Mouse (Mus musculus): Measurements from ENCODE around the gene Proser1. TPM values are rescaled to one million over a fixed set of nuclear protein-coding genes. Genes with fewer than 3 reads are reported as not detected.

The Proser1 gene
- polyA plus RNA-seq, 1 experiment: 6.5 TPM

DNA sequence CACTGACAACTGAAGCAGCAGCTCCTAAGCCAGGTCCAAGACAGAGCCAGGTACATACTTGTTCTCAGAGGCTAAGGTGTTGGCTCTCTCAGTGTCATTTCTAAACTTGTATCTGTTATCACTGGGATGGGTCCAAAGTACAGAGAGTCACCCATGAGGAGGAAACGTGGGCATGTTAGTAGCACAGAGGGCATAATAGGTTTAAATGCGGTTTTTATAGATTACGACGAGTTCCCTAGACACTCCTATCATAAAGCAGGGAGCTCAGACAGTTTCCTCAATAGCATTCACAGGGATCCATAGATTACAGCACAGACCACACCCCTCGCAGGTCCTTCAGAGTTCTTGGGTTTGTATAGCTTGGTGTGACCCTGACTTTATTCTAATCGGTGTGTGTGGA is 9.5 kb upstream of the Proser1 start:
- Histone ChIP-seq H3K36me3 (ENCODE audit: control insufficient read depth, insufficient read depth) (peaks cover 31% of the 10 kb centered on the region), H3K4me2 (ENCODE audit: low read depth) (no peak overlapping the region), H3K79me2 (ENCODE audit: control insufficient read depth, insufficient read depth) (no peaks in the 10 kb centered on the region), H3K27me3 (ENCODE audit: control insufficient read depth, insufficient read depth, insufficient read length) (no peaks in the 10 kb centered on the region), H3ac (ENCODE audit: control insufficient read depth, insufficient read length) (no peak overlapping the region), H3K4me3 (no peak overlapping the region)
- TF ChIP-seq MYOG (IDR thresholded peaks at IDR 0.05; ENCODE audit: control insufficient read depth in 1 of 3, insufficient read depth in 1 of 3, insufficient read length in 2 of 3, low read depth in 2 of 3): no peak

DNA sequence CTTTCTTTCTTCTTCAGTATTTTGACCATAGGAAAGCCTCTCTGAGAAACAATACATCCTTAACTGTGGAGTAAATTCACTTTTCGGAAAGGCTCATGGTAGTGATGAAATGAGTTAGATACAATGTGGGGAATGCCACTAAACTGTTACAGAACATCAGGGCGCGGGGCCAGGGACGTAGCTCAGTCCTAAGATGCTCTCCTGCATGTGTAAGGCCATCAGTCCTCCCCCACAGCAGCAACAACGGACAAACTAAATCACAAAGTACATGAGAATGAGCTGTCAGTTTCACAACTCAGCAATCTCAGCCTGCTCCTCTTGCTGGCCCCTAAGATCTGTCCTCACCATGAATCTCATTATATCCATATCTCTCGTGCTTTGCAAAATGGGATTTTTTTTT is 8.9 kb upstream of the Proser1 start:
- Histone ChIP-seq H3ac (ENCODE audit: control insufficient read depth, insufficient read length) (no peak overlapping the region), H3K27me3 (ENCODE audit: control insufficient read depth, insufficient read depth, insufficient read length) (no peaks in the 10 kb centered on the region), H3K4me3 (no peak overlapping the region), H3K36me3 (ENCODE audit: control insufficient read depth, insufficient read depth) (peaks cover 31% of the 10 kb centered on the region), H3K4me2 (ENCODE audit: low read depth) (no peak overlapping the region), H3K79me2 (ENCODE audit: control insufficient read depth, insufficient read depth) (no peaks in the 10 kb centered on the region)
- TF ChIP-seq SRF (IDR thresholded peaks at IDR 0.05; ENCODE audit: control insufficient read depth, insufficient read length, low read depth) (no peak), E2F4 (IDR thresholded peaks at IDR 0.05; ENCODE audit: insufficient read depth) (no peak), REST (IDR thresholded peaks at IDR 0.05; ENCODE audit: insufficient read depth, insufficient read length) (no peak), USF1 (IDR thresholded peaks at IDR 0.05; ENCODE audit: low read depth) (no peak), MYOD1 (IDR thresholded peaks at IDR 0.05; ENCODE audit: control insufficient read depth in 1 of 3, insufficient read length in 2 of 3, low read depth in 2 of 3) (no peak), POLR2A (IDR thresholded peaks at IDR 0.05; ENCODE audit: insufficient read length, low read depth) (no peak), MYOG (IDR thresholded peaks at IDR 0.05; ENCODE audit: control insufficient read depth in 1 of 3, insufficient read depth in 1 of 3, insufficient read length in 2 of 3, low read depth in 2 of 3) (no peak), TCF3 (IDR thresholded peaks at IDR 0.05; ENCODE audit: insufficient read length, low read depth) (no peak), MAX (IDR thresholded peaks at IDR 0.05; ENCODE audit: low read depth) (no peak), TCF12 (IDR thresholded peaks at IDR 0.05; ENCODE audit: insufficient read depth, poor library complexity, severe bottlenecking) (no peak), CEBPB (IDR thresholded peaks at IDR 0.05; ENCODE audit: insufficient read depth, poor library complexity, severe bottlenecking) (no peak), POLR2AphosphoS2 (IDR thresholded peaks at IDR 0.05; ENCODE audit: insufficient read length, low read depth) (no peak)

DNA sequence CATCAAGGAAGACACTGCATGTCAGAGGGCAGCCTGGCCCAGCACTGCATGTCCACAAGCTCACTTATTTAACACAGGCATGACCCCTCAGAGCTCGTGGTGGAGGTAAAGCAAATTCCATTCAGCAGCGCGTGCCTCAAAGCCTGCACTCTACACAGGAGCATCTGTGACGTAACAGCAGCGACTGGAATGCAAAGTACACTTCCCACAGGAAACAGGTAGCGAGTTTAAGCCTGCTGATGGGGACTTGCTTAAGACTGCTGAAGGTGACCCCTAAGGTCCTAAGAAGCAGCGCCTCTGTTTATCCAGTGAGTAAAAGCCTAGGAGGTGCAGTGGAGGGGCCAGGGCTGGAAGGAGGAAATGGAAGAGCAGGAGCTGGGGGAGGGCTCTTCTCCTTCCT is 8.5 kb upstream of the Proser1 start:
- H3K4me3 ChIP-seq: no peak overlapping the region
- no peak overlapping the region for H3K4me2 ChIP-seq (ENCODE audit: low read depth)
- H3ac ChIP-seq (ENCODE audit: control insufficient read depth, insufficient read length): no peak overlapping the region
- H3K27me3 ChIP-seq (ENCODE audit: control insufficient read depth, insufficient read depth, insufficient read length): no peaks in the 10 kb centered on the region
- H3K79me2 ChIP-seq (ENCODE audit: control insufficient read depth, insufficient read depth): no peaks in the 10 kb centered on the region
- peaks cover 31% of the 10 kb centered on the region for H3K36me3 ChIP-seq (ENCODE audit: control insufficient read depth, insufficient read depth)
- TF ChIP-seq POLR2A (IDR thresholded peaks at IDR 0.05; ENCODE audit: insufficient read length, low read depth) (no peak), E2F4 (IDR thresholded peaks at IDR 0.05; ENCODE audit: insufficient read depth) (no peak), SRF (IDR thresholded peaks at IDR 0.05; ENCODE audit: control insufficient read depth, insufficient read length, low read depth) (no peak), CEBPB (IDR thresholded peaks at IDR 0.05; ENCODE audit: insufficient read depth, poor library complexity, severe bottlenecking) (no peak), REST (IDR thresholded peaks at IDR 0.05; ENCODE audit: insufficient read depth, insufficient read length) (no peak), MYOD1 (IDR thresholded peaks at IDR 0.05; ENCODE audit: control insufficient read depth in 1 of 3, insufficient read length in 2 of 3, low read depth in 2 of 3) (no peak), MAX (IDR thresholded peaks at IDR 0.05; ENCODE audit: low read depth) (no peak), TCF3 (IDR thresholded peaks at IDR 0.05; ENCODE audit: insufficient read length, low read depth) (no peak), POLR2AphosphoS2 (IDR thresholded peaks at IDR 0.05; ENCODE audit: insufficient read length, low read depth) (no peak), USF1 (IDR thresholded peaks at IDR 0.05; ENCODE audit: low read depth) (no peak), MYOG (IDR thresholded peaks at IDR 0.05; ENCODE audit: control insufficient read depth in 1 of 3, insufficient read depth in 1 of 3, insufficient read length in 2 of 3, low read depth in 2 of 3) (no peak), TCF12 (IDR thresholded peaks at IDR 0.05; ENCODE audit: insufficient read depth, poor library complexity, severe bottlenecking) (no peak)

DNA sequence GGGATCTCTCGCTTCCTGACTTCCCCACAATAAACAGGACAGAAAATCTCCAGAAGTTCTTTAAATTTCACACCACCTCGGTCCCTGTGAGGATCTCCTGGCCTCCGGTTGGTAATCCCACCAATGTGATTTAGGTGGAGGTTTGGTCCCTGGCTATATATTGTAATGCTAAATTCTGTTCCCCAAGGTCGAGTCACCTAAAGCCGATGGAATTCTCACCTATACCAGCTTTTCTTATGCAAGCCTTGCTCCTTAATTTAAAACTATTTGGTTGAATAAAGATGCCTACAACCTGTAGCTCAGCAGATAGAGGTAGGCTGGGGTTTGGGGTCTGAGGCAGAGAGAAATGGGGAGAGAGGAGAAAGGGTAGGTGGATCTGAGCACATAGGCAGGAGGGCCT is 5.7 kb upstream of the Proser1 start:
- peaks cover 29% of the 10 kb centered on the region for H3K36me3 ChIP-seq (ENCODE audit: control insufficient read depth, insufficient read depth)
- no peak overlapping the region for H3K4me3 ChIP-seq
- H3K4me2 ChIP-seq (ENCODE audit: low read depth): no peak overlapping the region
- peaks cover 14% of the 10 kb centered on the region for H3K79me2 ChIP-seq (ENCODE audit: control insufficient read depth, insufficient read depth)
- H3ac ChIP-seq (ENCODE audit: control insufficient read depth, insufficient read length): no peak overlapping the region
- no peaks in the 10 kb centered on the region for H3K27me3 ChIP-seq (ENCODE audit: control insufficient read depth, insufficient read depth, insufficient read length)
- TF ChIP-seq USF1 (IDR thresholded peaks at IDR 0.05; ENCODE audit: low read depth) (no peak), E2F4 (IDR thresholded peaks at IDR 0.05; ENCODE audit: insufficient read depth) (no peak), CEBPB (IDR thresholded peaks at IDR 0.05; ENCODE audit: insufficient read depth, poor library complexity, severe bottlenecking) (no peak), MYOD1 (IDR thresholded peaks at IDR 0.05; ENCODE audit: control insufficient read depth in 1 of 3, insufficient read length in 2 of 3, low read depth in 2 of 3) (no peak), TCF12 (IDR thresholded peaks at IDR 0.05; ENCODE audit: insufficient read depth, poor library complexity, severe bottlenecking) (no peak), POLR2AphosphoS2 (IDR thresholded peaks at IDR 0.05; ENCODE audit: insufficient read length, low read depth) (no peak), SRF (IDR thresholded peaks at IDR 0.05; ENCODE audit: control insufficient read depth, insufficient read length, low read depth) (no peak), MYOG (IDR thresholded peaks at IDR 0.05; ENCODE audit: control insufficient read depth in 1 of 3, insufficient read depth in 1 of 3, insufficient read length in 2 of 3, low read depth in 2 of 3) (no peak)

DNA sequence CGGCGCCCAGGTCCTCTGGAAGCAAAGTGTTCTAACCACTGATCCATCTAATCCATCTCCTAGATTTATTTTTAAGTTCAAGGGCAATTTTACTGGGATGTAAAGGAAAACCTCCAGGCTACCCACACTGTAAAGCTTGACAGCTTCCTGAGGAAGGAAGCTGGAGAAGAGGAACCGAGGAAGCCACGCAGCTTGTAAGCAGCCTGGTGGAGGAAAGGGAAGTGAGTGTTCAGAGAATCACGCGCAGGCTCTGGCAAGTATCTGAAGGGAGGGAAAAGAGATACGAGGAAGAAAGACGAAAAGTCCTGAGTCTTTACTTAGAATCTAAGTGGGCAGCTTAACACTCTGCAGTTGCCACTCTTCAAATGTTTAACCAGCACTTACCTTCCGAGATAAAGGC is 3.4 kb upstream of the Proser1 start:
- no peak for TF ChIP-seq SRF (IDR thresholded peaks at IDR 0.05; ENCODE audit: control insufficient read depth, insufficient read length, low read depth)

More for the DNA sequence above, 3.4 kb upstream of the Proser1 start:
- Histone ChIP-seq H3K36me3 (ENCODE audit: control insufficient read depth, insufficient read depth) (peaks cover 14% of the 10 kb centered on the region), H3K4me2 (ENCODE audit: low read depth) (no peak overlapping the region), H3K27me3 (ENCODE audit: control insufficient read depth, insufficient read depth, insufficient read length) (no peaks in the 10 kb centered on the region), H3K79me2 (ENCODE audit: control insufficient read depth, insufficient read depth) (peaks cover 32% of the 10 kb centered on the region), H3ac (ENCODE audit: control insufficient read depth, insufficient read length) (no peak overlapping the region), H3K4me3 (no peak overlapping the region)

Measured in myocyte (in vitro differentiated cells).